Mouse (Mus musculus) myocyte (in vitro differentiated cells): ENCODE data around the gene Fgd4.

Experiments
- CEBPB ChIP-seq: IDR thresholded peaks from 2 replicates; pipeline ENCODE4 v1.6.1; 2011; ENCODE audit warnings: mild to moderate bottlenecking, moderate library complexity; ENCODE audit not compliant: poor library complexity, insufficient read depth, severe bottlenecking
- E2F4 ChIP-seq: IDR thresholded peaks from one replicate; pipeline ENCODE4 v1.6.1; 2011; ENCODE audit warnings: mild to moderate bottlenecking, control low read depth, moderate library complexity; ENCODE audit not compliant: insufficient read depth
- MAX ChIP-seq: IDR thresholded peaks from one replicate; pipeline ENCODE4 v1.6.1; 2011; ENCODE audit warnings: low read depth, mild to moderate bottlenecking, control low read depth
- MYOD1 ChIP-seq, 3 experiments: IDR thresholded peaks; one replicate each; pipeline ENCODE4 v1.6.1; 2011; ENCODE audit warnings: control low read depth in 2 of 3, low read depth in 2 of 3, mild to moderate bottlenecking in 2 of 3, moderate library complexity in 1 of 3; ENCODE audit not compliant: insufficient read length in 2 of 3, control insufficient read depth in 1 of 3
- MYOG ChIP-seq, 3 experiments: IDR thresholded peaks; one replicate each; pipeline ENCODE4 v1.6.1; 2011; ENCODE audit warnings: control low read depth in 2 of 3, low read depth in 2 of 3, mild to moderate bottlenecking in 2 of 3; ENCODE audit not compliant: insufficient read length in 2 of 3, control insufficient read depth in 1 of 3, insufficient read depth in 1 of 3
- POLR2A ChIP-seq: IDR thresholded peaks from one replicate; pipeline ENCODE4 v1.6.1; 2011; ENCODE audit warnings: low read depth, mild to moderate bottlenecking, control low read depth, moderate library complexity; ENCODE audit not compliant: insufficient read length
- POLR2AphosphoS2 ChIP-seq: IDR thresholded peaks from one replicate; pipeline ENCODE4 v1.6.1; 2011; ENCODE audit warnings: low read depth, control low read depth; ENCODE audit not compliant: insufficient read length
- SRF ChIP-seq: IDR thresholded peaks from one replicate; pipeline ENCODE4 v1.6.1; 2011; ENCODE audit warnings: low read depth; ENCODE audit not compliant: control insufficient read depth, insufficient read length
- TCF12 ChIP-seq: IDR thresholded peaks from one replicate; pipeline ENCODE4 v1.6.1; 2011; ENCODE audit warnings: mild to moderate bottlenecking, control low read depth; ENCODE audit not compliant: poor library complexity, insufficient read depth, severe bottlenecking
- USF1 ChIP-seq: IDR thresholded peaks from one replicate; pipeline ENCODE4 v1.6.1; 2011; ENCODE audit warnings: low read depth, mild to moderate bottlenecking, control low read depth, moderate library complexity

DNA sequence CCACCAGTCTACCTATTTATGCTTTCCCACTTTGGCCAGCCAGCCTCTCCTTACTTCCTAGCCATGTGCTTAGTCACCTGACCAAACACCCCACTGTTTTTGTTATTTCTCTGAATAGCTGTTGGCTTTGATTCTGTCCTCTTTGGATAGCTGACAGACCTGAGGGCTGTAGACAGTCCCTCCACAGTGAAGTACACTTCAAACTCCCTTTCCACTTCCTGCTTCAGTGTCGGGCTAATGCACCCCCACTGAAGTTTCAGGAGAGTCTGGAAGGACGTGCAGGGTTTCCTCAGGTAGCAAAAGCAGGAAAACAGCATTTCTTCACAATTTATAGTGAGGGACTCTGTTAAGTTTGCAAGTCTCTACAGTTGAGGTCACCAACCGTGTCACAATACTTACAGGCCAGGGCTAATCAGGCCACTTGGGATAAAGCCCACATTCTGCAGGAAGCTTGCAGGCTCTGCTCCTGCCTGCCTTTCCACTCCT lies 57.4 kb downstream of the Fgd4 start:
- TF ChIP-seq MAX (no peak), MYOD1 (IDR thresholded peaks at IDR 0.05; ENCODE audit: control insufficient read depth in 1 of 3, insufficient read length in 2 of 3, low read depth in 2 of 3) (no peak), CEBPB (no peak), POLR2AphosphoS2 (no peak), POLR2A (no peak), E2F4 (no peak), MYOG (IDR thresholded peaks at IDR 0.05; ENCODE audit: control insufficient read depth in 1 of 3, insufficient read depth in 1 of 3, insufficient read length in 2 of 3, low read depth in 2 of 3) (no peak), USF1 (no peak), SRF (no peak), TCF12 (no peak)
